Mouse (Mus musculus): ENCODE data around the gene Zic1.

Zic1 gene

DNA sequence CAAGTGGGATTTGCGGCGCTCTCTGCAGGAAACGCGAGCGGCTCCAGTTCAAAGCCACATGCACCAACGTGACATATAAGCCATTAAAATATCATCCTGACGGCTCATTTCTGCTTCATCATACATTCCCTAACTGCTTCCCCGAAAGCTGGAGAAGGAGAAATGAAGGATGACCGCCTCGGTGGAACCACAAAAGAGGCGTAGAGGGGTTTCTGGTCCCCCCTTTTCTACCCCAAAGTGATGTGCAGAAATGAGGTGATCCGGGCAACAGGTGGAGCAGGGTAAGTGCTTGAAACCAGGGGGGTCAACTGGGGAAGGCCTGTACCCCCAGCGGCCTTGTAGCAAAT, 3.3 kb upstream of the Zic1 start:
- no peak for DNase-seq (ENCODE audit: low spot score in 2 of 2)

DNA sequence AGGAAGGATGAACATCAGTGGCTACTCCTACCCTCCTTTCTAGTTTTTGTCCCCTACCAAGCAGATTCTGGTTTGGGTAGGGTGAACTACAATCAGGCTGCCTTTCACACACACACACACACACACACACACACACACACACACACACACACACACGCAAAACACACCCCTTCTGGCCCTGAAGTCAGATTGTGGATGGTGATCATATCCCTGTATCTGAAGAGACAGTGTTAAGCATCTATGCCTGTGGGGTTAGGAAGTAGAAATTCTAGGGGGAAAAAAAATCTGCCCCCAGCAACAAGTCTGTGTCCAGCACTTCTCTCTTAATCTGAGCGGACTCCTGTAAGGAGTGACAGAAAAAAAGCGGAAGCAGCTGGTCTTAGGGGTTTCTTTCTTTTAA, 2.5 kb upstream of the Zic1 start:
- DNase-seq (ENCODE audit: low spot score in 2 of 2), result no peak

DNA sequence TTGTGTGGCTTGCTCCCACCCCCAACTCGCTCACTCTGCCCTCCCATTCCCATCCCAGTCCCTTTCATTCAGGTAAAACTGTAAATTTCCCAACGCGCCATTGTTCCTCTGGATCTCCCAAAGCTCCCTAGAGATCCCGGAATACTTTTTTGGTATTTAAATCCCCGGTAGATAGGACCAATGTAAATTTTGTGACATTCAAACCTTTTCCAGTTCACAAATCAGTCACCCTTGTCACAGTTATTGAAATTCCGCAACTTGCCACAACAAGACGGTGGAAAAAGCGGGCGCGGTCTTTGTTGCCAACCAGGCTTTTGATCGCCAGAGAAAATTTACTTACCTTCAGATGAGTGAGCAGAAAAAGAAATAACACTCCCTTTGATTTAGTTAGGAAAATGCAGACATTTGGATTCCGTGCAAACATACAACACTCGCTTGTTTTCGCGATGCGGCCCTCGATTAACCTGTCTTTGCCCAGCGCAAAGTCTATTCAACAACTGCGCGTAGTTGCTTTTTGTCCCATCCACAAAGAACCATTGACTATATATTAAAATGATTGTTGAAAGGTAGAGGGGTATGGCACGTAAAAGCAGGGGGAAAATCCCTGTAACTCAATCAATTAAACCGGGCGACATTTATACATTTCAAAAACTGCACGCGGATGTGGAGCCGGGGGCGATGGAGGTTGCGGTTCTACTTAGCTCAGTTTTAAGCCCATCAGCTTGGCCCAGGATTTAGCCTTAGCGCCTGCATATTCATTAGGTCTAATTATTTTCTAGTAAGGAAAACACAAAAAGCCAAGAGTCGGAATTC, 1.6 kb upstream of the Zic1 start:
- no peak for DNase-seq (ENCODE audit: low spot score in 2 of 2)

DNA sequence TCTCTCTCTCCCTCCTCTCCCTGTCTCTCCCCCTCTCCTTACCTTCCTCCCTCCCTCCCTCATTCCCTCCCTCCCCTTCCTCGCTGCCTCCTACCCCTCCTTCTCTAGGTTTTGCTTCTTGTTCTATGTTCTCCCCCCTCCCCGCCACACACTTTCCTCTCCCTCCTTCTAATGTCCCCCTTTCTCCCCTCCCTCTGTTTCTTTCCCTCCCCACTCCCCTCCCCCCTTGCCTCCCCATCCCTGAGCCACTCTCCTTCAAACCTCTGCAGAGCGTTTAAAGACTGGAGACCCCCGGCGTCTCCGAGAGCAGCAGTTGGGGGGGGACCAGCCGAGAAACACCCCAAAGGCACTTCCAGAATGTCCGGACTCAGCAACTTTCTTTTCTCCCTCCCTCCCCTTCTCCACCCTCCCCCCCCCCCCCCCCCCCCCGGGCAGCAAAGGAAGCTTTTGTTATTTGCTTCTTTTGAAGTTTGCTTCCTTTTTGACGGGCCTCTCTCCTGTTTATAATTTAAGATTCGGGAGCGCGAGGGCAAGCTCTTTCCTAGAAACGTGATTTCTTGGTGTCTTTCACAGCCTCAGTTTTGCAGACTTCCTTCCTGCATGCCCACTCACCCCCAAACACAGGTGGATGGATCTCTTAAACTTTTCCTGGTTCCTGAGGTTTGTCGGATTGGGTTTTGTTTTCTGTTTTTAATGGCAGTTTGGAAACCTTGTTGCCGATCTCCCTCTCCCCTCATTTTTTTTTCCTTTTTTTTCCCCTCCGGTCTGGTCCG, 802 bp upstream of the Zic1 start:
- no peak for DNase-seq (ENCODE audit: low spot score in 2 of 2)

DNA sequence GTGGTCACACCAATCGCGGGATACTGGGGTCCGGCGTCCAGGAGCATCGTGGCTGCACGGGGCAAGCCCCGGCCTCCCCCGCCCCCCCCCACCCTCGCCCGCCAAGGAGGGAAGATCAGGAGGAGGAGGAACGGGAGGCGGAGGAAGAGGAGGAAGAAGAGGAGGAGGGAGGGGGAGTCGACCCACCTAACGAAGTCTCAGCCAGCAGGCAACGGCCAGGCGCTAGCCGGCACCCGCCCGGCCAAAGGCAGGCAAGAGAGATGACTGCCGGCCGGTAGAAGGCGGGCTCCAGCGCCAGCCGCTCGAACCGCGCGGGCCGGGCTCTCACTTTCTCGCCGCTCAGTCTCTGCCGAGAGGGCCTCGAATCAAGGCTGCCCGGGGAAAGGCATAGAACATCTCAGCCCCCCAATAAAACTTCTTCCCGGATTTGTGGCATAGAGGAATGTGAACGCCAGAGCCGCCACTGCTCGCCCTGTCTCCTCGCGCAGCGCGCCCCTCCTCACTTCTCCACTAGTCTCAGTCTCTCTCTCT, 574 bp downstream of the Zic1 start:
- no peak for DNase-seq (ENCODE audit: low spot score in 2 of 2)

DNA sequence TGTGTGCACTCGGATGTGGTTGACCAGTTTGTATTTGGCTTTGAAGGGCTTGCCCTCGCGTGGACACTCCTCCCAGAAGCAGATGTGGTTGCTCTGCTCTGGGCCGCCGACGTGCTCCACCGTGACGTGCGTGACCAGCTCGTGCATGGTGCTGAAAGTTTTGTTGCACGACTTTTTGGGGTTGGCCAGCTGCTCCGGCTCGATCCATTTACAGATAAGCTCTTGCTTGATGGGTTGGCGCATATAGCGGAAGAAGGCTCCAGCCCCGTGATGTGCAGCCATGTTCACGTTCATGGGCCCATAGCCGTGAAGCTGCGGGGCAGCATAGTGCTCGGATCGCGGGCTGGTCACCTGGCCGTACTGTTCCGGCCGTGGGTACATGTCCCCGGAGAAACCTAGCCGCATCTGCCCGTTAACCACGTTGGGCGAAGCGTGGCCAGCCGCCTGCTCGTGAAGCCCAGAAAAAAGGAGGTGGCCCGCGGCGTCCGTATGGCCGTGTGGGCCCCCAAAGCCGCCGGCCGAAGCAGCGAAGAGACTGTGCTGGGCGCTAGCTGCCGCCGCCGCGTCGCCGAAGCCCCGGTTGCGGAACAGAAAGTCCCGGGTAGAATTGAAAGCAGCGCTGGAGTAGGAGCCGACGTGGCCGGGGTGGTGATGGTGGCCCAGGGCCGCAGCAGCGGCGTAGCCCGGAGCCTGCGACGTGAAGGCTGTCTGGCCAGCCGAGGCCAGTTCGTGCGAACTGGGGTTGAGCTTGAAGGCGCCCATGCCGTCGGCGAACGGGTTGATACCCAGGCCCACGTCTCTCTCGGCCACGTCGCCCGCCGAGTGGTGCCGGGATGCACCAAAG, 1.3 kb downstream of the Zic1 start:
- no peak for DNase-seq (ENCODE audit: low spot score in 2 of 2)

DNA sequence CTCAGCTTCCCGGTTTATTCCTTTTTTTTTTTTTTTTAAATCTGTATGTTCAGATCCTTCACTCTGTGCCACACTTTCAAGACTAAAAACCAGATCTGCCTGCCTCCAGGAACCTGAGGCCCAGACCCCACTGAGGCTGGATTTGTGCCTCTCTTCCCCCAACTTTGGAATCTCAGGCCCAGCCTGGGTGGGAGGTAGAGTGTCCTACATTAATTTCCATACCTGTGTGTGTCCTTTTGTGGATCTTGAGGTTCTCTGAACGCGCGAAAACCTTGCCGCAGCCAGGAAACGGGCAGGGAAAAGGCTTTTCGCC, 1.8 kb downstream of the Zic1 start:
- no peak for DNase-seq (ENCODE audit: low spot score in 2 of 2)

DNA sequence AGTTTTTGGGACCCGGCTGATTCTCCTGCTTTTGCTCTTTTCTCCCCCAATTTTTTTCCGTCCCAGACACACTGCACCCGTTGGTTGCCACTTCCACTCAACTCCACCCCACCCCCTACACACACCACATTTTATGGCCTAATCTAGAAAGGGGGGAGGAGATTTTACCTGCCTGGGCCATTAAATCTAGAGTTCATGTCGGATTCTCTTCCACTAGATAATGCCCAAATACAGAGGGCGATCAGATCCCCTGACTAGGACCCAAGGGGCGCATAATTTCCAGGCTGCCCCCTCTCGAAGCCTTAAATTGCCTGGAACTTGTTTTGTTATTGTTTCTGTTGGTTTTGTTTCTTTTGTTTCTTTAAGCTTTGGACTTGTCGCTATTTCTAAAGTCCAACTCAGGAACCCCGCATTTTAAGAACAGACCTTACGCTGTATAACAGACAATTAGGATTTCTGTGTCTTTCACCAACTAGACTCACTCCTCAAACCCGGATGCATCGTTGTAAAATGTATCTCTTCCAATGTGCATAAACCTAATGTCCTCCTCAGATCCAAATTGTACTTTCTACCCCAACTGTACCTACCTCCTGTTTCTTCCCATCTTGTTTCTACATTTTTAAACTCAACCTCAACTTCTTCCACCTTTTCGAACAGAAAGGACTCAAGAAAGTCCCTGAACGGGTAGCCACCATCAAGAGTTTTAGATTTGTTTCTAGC, 2.4 kb downstream of the Zic1 start:
- DNase-seq (ENCODE audit: low spot score in 2 of 2), result no peak

DNA sequence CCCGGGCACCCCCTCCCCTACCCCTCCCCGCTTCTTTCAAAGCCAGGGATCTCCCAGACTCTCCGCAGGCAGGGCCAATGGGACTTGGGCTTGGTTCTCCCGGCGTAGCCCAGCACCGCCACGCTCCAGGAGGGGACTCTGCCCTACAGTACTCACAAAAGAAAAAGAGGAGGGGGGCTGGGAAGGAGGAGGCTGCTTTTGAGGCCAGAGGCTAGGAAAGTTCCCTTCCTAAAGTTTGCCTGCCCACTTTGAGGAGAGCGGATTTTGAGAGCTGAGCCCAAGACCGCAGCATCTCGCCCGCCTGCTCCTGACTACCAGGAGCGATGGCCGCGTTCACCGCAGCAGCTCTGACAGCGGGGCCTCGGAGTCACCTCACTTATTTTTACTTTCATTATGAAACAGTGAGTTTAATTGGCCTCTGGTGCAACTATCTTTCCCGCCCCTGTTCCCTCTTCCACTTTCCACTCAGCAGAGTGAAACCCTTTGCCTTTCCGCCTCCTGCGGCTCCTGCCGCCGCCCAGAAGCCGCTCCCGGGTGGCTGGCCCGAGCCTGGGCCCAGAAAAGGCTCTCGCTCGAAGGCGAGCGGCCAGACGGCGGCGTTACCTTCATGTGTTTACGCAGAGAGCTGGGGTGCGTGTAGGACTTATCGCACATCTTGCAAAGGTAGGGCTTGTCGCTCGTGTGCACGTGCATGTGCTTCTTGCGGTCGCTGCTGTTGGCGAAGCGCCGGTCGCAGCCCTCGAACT, 3.6 kb downstream of the Zic1 start, which contains the start of gene Zic4:
Zic4 (plus strand) TSS at position 558 of the 746 bp plus-strand sequence.
- DNase-seq (ENCODE audit: low spot score in 2 of 2), result no peak

DNA sequence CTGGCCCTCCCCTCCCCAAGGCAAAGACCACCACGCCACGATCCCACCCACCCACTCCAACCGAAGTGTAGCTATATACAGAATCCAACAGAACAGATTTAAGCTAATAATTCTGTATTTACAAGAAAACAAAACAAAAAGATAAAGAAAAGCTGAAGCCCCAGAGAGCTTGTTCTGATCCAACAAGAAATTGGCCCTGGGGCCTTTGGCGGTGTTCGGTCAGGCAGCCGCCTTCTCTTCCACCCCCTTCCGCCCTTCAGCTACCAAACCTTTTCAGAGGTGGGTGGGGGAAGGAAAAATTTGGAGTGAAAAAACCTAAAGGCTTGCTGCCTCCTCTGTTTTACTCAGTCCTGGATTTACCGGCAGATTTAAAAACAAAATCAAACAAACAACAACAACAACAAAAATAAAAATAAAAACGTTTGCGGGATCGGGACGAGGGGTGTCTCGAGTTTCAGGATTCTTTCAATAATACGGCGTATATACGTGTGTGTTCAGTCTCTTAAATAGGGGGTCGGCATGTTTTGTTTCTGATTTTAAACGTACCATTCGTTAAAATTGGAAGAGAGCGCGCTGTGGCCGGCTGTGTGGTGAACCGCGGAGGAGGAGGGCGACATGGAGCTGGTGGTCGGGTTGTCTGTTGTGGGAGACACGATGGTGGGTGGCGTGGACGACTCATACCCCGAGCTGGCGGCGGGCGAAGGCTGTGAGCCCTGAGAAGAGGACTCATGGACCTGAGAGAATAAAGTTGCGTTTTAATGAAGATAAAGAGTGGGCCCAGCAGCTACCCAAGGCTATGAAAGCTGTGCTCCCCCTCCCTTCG, 4.4 kb downstream of the Zic1 start:
- no peak for DNase-seq (ENCODE audit: low spot score in 2 of 2)

DNA sequence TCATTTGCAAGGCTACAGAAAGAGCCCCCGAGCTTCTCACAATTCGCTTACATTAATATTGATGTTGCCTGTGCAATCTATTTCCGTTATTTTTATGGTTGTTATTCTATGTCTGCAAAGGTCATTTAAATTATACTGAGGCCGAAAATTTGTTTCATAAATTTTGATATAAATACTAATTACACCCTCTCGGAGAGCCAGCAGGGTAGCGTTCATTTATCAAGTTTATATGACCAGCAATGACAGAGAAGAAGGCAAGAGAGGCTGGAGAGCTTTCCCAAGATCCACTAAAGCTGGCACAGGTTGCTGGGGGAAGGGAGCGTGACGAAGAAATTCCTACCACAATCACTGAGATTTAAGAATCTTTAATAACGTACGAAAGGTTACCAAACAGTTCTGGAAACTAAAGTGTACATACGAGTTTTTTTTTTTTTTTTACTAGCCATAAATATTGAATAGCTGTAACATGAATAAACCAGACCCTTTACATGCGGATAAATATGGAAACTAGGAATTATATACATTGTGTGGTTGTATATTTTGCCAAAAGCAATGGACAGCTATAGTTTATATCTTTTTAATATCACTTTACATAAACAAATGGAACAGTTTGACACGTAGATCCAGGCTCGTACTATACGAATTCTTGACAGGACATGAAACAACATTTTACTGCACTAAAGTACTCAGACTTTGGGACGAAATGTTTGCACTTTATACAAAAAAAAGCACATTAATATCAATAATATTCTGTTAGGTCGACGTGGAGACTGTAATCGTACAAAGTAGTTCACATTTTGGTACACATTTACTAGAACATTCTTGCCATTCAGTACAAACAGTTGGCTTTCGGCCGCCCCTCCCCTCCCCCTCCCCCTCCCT, 5.2 kb downstream of the Zic1 start:
- no peak for DNase-seq (ENCODE audit: low spot score in 2 of 2)

DNA sequence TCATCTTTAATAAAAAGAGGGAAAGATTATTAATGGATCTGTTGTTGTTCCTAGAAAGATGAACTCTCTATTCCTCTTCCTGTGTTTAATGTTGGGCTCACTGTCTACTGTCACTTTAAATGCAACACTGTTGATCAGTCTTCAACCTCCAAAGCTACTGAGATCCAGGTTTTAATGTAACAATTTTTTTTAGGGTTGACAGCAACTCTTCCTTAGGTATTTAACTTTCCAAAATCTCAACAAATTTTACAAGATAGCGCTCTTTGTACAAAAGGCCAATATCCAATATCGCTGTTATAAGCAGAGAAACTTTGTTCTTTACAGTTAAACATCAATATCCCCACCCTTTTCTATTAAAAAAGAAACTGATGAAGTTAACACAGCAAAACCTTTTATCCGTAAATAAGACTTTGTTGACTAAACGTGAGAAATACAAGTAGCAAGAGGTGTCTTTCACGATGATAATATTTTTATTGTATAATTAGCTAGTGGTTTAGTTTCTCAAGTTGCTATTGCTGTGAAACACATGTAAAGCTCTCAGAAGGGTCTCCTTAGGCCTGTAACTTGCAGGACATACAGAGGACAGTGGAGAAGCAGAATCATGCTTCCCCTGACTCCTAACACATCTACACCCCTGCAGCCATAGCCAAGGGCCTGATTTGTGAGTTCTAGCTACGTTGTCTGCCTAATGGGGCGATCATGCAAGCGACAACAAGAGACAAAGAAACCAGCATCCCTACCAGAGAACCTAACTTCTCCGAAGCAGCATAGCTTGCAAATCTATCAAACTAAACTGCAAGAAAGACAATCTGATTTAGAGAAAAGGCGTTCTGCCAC, 6.5 kb downstream of the Zic1 start:
- DNase-seq (ENCODE audit: low spot score in 2 of 2), result no peak

DNA sequence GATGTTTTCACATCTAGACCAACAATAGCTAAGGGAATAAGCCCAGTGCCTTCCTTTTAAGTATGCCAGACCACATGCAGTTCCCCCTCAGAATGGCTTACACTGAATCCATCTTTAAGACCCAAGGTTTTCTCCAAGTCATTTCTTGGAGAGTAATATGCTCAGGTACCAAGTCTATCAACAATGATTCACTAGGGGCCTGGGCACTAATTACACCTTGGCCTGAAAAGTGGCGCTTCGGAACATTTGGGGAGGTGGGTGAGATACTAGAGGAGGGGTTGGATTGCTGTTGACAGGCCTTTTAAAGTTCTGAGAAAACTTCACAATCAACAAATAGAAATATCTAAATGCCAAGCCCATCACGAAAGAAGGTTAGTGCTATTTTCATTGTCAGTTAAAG, 8.3 kb downstream of the Zic1 start:
- no peak for DNase-seq (ENCODE audit: low spot score in 2 of 2)

DNA sequence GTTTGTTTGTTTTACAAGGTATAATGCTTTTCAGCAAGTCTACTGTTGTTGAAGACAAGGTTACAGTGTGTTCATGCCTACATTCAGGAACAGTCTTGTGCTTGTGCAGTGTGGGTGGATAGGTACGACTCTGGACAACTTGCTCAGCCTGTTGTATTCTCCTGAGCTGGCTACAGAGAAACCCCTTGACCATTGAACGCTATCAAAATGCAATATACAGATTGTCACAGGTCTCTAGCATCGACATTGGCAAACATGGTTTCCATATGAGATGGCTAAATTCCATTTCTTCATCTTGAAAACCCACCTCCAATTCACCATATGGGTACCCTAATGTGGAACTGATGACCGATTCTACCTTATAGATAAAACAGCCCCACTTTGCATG, 9.3 kb downstream of the Zic1 start:
- DNase-seq (ENCODE audit: low spot score in 2 of 2), result no peak

DNA sequence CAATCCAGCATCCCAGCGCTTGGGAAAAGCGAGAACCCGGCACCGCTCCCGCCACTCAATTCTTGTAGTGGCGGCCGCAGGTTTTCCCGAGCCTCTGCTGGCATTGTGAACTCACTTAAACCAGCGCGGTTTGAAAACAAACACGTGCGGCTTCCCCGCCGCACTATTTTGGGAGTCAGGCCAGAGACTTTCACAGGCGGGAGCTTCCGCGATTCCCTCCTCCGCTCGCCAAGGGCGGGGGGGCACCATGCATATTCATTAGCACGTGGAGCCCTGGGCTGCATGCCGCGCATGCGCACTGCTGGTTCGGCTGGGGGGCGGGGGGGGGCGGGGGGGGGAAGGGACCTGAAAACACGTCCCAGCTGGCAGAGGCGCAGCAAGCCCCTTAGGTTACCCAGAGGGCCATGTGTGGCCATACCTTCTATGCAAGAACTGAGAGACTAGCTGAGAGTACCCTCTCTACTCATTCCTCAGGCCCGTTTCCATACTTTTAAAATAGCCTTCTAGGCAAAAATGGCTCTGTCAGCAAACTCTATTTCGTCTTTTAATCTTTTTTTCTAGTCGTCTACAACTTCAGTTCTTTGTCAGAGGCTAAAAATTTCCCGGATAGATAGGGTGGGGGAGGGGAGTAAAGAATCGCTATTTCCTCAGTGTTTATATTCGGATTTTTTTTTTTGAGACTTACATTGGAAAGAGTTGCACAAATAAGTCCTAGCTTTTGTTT, 9.8 kb downstream of the Zic1 start:
- no peak for DNase-seq (ENCODE audit: low spot score in 2 of 2)

DNA sequence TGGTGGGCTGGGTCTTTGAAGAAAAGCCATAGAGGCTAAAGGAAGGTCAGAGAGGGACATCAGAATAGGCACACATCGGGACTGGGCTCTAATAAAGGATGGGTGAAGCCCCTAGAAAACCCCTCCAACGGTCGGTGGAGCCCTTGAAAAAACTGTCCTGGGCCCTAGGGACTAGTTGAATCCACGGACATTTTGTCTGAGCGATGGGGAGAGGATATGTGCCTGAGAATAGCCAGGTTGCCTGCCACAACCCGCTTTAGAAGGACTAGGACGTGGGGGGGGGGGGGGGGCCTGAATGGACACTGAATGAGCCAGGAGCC, 10.4 kb downstream of the Zic1 start:
- DNase-seq (ENCODE audit: low spot score in 2 of 2), result no peak

DNA sequence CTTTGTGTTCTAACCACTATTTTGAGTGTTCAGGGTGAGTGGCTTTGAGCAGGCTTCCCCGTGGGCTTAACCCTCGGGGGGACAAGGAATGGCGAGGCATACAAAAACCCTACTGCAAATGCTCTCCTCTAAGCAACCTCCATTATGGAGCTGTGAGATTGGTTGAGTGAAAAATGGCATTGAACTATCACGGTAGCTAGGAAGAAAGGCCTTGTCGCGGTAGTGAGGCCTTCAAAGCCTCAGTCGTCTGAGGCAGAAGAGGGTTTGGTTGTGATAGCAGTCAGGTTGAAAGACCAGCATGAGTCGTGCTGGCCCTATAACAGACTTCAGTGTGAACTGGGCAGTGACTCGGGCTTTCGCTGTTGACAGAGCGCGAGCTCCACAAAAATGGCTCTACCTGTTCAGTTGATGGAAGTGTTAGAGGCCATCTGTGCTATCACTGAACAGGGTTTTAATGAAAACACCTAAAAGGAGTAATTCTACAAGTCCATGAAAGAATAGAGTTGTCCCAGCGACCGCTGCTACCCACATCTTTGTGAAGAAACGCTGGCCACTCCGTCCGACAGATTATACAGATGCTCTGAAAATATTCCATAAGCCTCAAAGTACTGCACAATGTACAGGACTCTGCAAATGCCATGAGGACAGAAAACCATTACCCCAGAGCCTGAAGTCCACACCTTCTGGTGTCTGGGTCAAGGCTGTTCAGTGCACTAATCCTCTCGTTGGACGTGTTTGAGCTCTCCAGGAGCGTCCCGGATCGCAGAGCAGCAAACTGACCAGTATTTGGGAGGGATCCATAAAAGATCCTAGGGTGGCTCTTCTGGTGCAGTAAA, 11.0 kb downstream of the Zic1 start:
- no peak for DNase-seq (ENCODE audit: low spot score in 2 of 2)

All from spleen, postnatal 14 days (tissue).